Mouse (Mus musculus): Measurements from ENCODE around the gene Tnfrsf8.

DNA sequence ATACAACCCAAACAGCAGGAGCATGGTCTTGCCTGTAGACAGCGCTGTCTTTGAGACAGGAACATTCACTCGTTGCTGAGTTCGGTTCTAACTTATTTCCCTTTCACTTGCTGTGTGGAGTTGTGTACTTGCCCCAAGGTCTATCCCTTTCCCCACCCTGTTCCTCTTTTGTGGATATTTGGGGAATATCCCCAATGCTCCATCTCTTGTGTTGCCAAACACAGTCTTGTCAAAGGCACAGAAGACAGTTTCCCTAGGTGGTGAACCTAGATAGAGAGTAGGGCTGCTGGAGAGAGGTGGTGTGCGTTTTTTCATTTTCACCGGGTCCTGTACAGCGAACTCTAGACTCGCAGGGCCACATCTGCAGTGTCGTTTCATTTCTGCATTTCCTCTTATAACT is 62.4 kb downstream of the Tnfrsf8 start:
- TF ChIP-seq EP300 (IDR thresholded peaks at IDR 0.05; ENCODE audit: low read depth) (no peak), CTCF (IDR thresholded peaks at IDR 0.05; ENCODE audit: low read depth) (no peak)
